Mouse (Mus musculus) thymus, adult 2 months (tissue): ENCODE results near the gene Klk1b9.

Source experiments
- CTCF ChIP-seq: fragments of 200-500 bp; IDR thresholded peaks from 2 replicates; pipeline ENCODE4 v1.5.1; 2012; ENCODE audit warnings: mild to moderate bottlenecking, control low read depth, low read length, moderate library complexity, borderline replicate concordance; ENCODE audit not compliant: control insufficient read depth, poor library complexity, insufficient read depth; ENCODE audit errors: extremely low read depth
- POLR2A ChIP-seq: fragments of 200-500 bp; IDR thresholded peaks from 2 replicates; pipeline ENCODE4 v1.6.1; 2012; ENCODE audit warnings: mild to moderate bottlenecking, low read length, control low read depth, moderate library complexity; ENCODE audit not compliant: control insufficient read depth, poor library complexity, insufficient read depth; ENCODE audit errors: extremely low read depth

- TF ChIP-seq POLR2A (no peak), CTCF (no peak)
These were observed 39.3 kb upstream of the Klk1b9 start for GRCm38 (mm10) chr7:43936551-43936950.
